Mouse (Mus musculus): ENCODE measurements around the gene Senp7. TPM values are rescaled to one million over a fixed set of nuclear protein-coding genes. Genes with fewer than 3 reads are reported as not detected.
"Not testable (repeated sequence)": the region's sequence is repeated elsewhere in the genome, so short reads cannot be mapped to it uniquely, and the experiment has no call there.

Gene Senp7
- 10 to 100 TPM; 41.8 to 42.5 TPM for total RNA-seq (2021)

- DNase-seq (ENCODE audit: low spot score in 2 of 2); intact Hi-C loops (cut with DNase I): not testable (repeated sequence)
Measured at GRCm38 (mm10) chr16:56048038-56048437, at the start of gene Senp7. Gene Senp7 (plus strand): TSS chr16:56048338.

- intact Hi-C loops (cut with DNase I): no loop called here
- peak in 1 of 2 experiments; percentile 56 for DNase-seq (ENCODE audit: low spot score in 2 of 2)
Measured at GRCm38 (mm10) chr16:56006798-56007197, 41.3 kb upstream of the Senp7 start.

GRCm38 (mm10) chr16:56008862-56009261, 39.3 kb upstream of the Senp7 start:
- DNase-seq (ENCODE audit: low spot score in 2 of 2): no peak
- intact Hi-C loops (cut with DNase I): no loop called here

GRCm38 (mm10) chr16:56012789-56013743, 35.1 kb upstream of the Senp7 start:
- intact Hi-C loops (cut with DNase I): no loop called here
- DNase-seq (ENCODE audit: low spot score in 2 of 2): no peak

- intact Hi-C loops (cut with DNase I): no loop called here
- no peak for DNase-seq (ENCODE audit: low spot score in 2 of 2)
Measured at GRCm38 (mm10) chr16:56014076-56014475, 34.1 kb upstream of the Senp7 start.

DNA sequence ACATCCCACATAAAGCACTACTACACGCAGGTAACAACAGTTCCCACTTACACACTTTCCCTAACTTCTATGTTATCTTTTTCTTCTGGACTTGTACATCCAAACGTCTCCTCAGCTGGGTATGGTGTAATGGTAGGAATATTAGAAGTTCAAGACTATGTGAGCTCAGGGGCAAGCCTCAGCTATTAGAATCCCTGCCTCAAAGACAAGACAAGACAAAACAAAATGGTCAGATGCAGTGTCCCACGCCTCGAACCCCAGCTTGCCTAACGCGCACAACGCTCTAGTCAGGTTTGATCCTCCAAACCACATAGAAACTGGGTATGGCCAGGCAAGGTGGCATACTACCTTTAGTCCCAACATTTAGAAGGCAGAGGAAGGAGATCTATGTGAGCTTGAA, 28.5 kb upstream of the Senp7 start:
- intact Hi-C loops (cut with DNase I): no loop called here
- DNase-seq (ENCODE audit: low spot score in 2 of 2): no peak

GRCm38 (mm10) chr16:56027854-56028629, 20.1 kb upstream of the Senp7 start:
- intact Hi-C loops (cut with DNase I): loop anchor here (2.0 kb wide), 2 partner anchors 47 to 53 kb away; no protein-coding TSS in a partner anchor
- DNase-seq (ENCODE audit: low spot score in 2 of 2): no peak

DNA sequence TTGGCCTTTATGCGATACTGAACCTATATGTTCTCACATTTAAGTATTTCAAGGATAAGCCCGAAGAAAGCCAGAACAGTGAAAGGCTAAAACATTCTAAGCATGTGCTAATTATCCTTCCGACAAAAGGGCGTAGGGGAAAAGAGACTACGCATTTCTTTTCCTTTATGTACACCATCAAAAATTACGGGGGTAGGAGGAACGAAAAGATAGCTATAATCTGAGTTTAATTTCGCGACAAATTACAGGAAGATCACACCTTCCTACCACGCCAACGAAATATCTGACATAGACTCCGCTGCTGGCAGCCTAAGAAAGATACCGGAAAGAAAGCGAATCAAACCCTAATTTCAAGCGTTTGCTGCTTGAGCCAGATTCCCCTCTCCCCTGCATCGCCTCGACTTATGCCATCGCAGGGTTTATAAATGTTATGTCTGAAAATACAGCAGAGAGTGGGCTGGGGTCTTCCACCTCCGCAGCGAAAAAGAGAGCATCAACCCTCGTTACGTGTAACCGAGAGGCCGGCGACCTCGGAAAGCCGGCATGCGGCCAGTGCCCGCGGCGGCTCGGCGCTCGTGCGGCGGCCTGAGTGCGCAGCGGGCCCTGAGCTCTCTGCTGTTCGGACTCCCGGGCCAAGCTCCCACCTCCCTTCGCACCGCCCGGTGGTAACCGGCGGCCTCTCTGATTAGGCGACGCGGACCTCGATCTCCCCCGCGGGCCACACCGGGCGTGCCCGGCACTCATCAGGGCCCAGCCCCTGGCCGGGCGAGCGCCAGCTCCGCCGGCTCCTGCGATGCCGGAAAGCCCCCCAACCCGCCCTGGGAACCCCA, 19.2 kb upstream of the Senp7 start:
- no peak for DNase-seq (ENCODE audit: low spot score in 2 of 2)

GRCm38 (mm10) chr16:56029661-56030082, 18.5 kb upstream of the Senp7 start, which contains the start of gene Pcnp:
Gene Pcnp (minus strand): TSS chr16:56029739.
- intact Hi-C loops (cut with DNase I): loop anchor here (1.0 to 2.0 kb wide), 3 partner anchors 45 to 63 kb away; partner anchors contain the start of gene Rpl24
- peak; percentile 97 to 99 for DNase-seq (ENCODE audit: low spot score in 2 of 2)

More for the DNA sequence above, 19.2 kb upstream of the Senp7 start:
- intact Hi-C loops (cut with DNase I): loop anchor here (1.0 to 2.0 kb wide), 3 partner anchors 46 to 63 kb away; partner anchors contain the start of gene Rpl24

DNA sequence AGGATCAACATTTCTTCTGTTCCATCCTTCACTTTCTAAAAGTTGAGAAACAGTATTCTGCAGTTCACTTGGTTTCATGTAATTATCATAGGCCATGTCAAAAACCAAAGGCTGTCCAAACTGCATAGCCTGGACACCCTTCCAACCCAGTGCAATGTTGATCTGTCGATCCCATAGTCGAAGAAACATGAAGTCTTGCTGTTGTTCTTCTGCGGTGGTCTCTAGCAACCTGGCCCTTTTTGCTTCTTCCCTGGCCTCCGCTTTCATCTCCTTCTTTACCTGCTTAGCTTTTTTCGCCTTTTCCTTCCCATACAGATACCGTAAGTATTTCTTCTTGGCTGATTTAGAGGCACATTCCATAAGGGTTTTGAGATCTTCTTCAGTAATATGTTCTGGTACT, 13.6 kb upstream of the Senp7 start:
- no peak for DNase-seq (ENCODE audit: low spot score in 2 of 2)
- intact Hi-C loops (cut with DNase I): no loop called here

DNA sequence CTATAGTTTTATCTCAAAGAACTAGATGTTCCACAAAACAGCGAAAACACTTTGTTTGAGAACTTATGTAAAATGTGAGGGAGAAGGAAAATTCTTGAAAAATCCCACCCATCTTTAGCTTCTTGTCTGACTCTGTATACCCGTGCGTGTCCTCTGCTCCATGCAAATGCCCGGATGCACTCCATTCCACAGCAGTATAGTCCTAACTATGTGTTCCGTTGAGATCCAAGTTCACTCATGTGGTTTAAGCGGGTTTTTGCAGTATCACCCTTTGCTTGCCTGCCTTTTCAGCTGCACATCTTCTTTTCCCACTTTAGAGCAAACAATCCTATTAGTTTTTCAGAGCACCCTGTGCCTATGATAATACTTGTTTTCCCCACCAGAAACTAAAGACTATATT, 11.6 kb upstream of the Senp7 start:
- intact Hi-C loops (cut with DNase I): no loop called here
- DNase-seq (ENCODE audit: low spot score in 2 of 2): no peak

GRCm38 (mm10) chr16:56037138-56038010, 10.8 kb upstream of the Senp7 start, which contains the start of gene Trmt10c:
Gene Trmt10c (minus strand): TSS chr16:56037819.
- intact Hi-C loops (cut with DNase I): no loop called here
- peak; percentile 93 to 94 for DNase-seq (ENCODE audit: low spot score in 2 of 2)

DNA sequence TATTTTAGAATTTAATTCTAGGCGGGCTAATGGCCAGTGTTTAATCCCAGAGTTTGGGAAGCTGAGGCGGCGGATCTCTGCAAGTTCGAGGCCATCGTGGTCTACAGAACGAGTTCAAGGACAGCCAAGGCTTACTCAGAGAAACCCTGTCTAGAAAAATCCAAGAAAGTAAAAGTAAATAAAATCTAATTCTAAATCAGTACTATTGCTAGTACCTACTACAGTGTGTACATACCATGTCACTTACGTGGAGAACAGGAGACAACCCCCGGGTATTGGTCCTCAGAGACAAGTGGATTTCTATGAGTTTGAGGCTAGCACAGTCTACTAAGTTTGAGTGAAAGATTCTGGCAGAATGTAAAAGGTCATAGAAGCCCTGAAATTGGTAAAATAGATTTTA, 10.0 kb upstream of the Senp7 start:
- intact Hi-C loops (cut with DNase I): no loop called here
- no peak for DNase-seq (ENCODE audit: low spot score in 2 of 2)

- intact Hi-C loops (cut with DNase I): no loop called here
- DNase-seq (ENCODE audit: low spot score in 2 of 2): no peak
Measured at GRCm38 (mm10) chr16:56055911-56056310, 7.8 kb downstream of the Senp7 start.

DNA sequence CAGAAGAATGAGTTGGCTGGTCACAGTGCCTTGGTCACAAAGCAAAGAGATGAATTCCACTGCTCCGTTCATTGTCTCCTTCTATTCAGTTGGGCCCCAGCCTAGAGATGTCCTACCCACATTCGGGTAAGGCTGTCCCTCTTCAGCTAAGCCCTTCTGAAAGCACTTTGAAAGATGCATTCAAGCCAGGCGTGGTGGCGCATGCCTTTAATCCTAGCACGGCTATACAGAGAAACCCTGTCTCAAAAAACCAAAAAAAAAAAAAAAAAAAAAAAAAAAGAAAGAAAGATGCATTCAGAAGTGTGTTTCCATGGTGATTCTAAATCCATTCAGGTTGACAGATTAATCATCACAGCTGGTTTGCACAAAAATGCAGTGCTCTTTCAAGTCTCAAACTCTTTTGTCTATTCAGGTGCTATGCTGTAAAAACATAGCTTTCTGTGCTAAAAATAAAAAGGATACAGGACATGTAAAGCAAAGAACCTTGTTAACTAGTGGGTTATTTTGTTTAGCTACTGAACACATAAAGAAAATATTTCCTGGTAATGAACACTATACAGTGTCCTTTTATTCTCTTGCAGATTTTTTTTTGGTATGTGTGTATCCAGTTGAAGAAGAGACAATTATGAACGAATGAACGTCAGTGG, 8.9 kb downstream of the Senp7 start:
- intact Hi-C loops (cut with DNase I): no loop called here
- no peak for DNase-seq (ENCODE audit: low spot score in 2 of 2)

- intact Hi-C loops (cut with DNase I): no loop called here
- no peak for DNase-seq (ENCODE audit: low spot score in 2 of 2)
Measured at GRCm38 (mm10) chr16:56058151-56058550, 10.0 kb downstream of the Senp7 start.

DNA sequence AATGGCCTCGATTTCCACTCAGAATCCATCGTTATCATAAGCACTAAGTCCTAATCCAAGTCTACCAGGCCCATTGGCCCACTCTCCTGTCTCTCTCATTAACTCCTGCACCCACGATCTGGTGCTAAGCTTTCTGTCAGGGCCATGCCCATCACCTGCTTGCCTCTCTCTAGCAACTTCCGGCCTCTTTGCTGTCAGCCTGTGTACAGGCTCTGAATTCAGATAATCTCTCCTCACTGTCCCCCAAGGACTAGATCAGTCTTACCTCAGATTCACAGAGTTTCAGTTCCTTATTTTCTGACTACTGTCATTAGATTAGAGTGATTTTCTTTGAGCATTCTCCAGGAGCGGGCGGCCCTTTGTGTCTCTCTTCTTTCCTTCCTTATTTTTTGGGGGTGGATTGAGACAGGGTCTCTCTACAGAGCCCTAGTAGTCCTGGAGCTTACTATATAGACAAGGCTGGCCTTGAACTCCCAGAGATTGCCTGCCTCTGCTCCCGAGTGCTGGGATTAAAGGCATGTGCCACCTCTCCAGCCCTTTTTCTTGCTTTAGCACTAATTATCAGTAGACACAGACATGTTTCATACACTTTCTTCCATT, 14.0 kb downstream of the Senp7 start:
- no peak for DNase-seq (ENCODE audit: low spot score in 2 of 2)
- intact Hi-C loops (cut with DNase I): no loop called here

Measured in left cerebral cortex, postnatal 25 days (tissue).